Mouse (Mus musculus): ENCODE measurements around the gene Dctn3. TPM values are rescaled to one million over a fixed set of nuclear protein-coding genes. Genes with fewer than 3 reads are reported as not detected.
"Not testable (repeated sequence)": the region's sequence is repeated elsewhere in the genome, so short reads cannot be mapped to it uniquely, and the experiment has no call there.

Gene Dctn3
- polyA plus RNA-seq, 1 experiment from 2014 or later: 330 TPM

DNA sequence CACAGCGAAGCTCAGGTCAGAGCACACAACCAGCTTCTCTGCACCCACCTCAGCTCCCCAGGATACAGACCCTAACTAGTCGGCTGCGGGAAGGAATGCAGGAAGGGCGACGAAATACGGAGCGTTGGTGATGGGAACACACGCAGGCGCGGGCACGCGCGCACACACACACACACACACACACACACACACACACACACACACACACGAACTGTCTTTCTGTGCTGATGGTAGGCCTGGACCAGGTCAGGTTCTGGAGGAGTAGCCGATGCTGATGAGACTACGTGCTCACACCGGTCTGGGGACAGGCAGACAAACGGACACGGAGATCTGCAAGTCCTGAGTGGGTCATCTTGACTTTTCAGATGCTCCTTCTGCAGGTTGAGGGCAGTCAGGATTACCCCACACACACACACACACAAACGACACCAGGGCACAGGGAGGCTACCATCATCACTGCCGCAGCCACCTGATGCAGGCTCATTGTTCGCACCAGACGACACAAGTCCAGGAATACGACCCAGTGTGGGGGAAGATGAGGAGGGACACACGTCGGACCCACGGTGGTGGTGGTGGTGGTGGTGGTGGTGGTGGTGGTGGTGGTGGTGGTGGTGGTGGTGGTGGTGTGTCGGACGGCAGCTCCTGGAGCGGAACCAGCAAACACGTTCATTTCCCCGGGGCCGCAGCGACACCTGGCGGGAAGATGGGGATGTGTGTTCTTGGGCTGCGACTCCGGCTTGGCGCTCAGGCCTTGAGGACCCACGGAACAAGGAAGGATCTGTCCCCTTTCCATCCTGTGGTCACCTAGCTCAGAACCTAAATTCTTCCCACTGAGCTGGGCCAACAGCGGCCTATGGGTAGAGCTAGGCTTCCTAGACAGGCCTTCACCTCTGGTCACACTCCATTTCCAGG, 25.8 kb downstream of the Dctn3 start, which contains the start of gene Cntfr:
Gene Cntfr (minus strand): TSS at position 160 of the 912 bp plus-strand sequence.
- not testable (repeated sequence) for ATAC-seq; H3K27ac ChIP-seq (ENCODE audit: low read depth, low read length); H3K4me1 ChIP-seq (ENCODE audit: control insufficient read depth, insufficient read depth, low read length); H3K4me3 ChIP-seq (ENCODE audit: low read depth, low read length); H3K36me3 ChIP-seq (ENCODE audit: control insufficient read depth, insufficient read depth, low read length); H3K9me3 ChIP-seq (replicated peaks; ENCODE audit: control insufficient read depth, low read length); H3K27me3 ChIP-seq (replicated peaks; ENCODE audit: control insufficient read depth, insufficient read depth, low read length); H3K9ac ChIP-seq (ENCODE audit: low read length)
- WGBS: 12% methylated on average over 29 of the region's 40 CpGs
- DNase-seq (ENCODE audit: low spot score): peak; percentile 70
- peak within 1 kb of the TSS; percentile 40; the same call in 1 of the 2 replicates for H3K4me2 ChIP-seq (ENCODE audit: low read length)

DNA sequence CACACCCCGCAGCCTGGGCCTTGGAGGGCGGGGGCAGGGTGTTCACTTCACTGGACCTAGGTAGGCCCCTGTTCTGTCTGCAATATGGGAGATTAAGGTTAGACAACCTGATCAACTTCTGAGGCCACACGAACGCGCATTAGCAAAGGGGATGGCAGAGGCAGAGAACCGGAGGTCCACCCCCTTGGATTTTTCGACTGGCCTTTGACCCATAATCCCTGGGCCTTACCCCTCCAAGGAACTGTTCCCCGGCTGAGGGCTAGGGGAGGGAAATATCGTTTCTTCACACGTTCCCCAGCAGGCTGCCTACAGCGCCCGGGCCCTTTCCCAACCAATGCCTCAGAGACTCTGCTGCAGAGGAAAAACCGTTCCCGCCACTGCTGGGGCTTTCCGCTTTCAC, 26.5 kb downstream of the Dctn3 start:
- not testable (repeated sequence) for H3K9ac ChIP-seq (ENCODE audit: low read length); H3K4me1 ChIP-seq (ENCODE audit: control insufficient read depth, insufficient read depth, low read length); H3K4me2 ChIP-seq (ENCODE audit: low read length); H3K36me3 ChIP-seq (ENCODE audit: control insufficient read depth, insufficient read depth, low read length); H3K9me3 ChIP-seq (replicated peaks; ENCODE audit: control insufficient read depth, low read length); H3K27me3 ChIP-seq (replicated peaks; ENCODE audit: control insufficient read depth, insufficient read depth, low read length); DNase-seq (ENCODE audit: low spot score); ATAC-seq; H3K4me3 ChIP-seq (ENCODE audit: low read depth, low read length); H3K27ac ChIP-seq (ENCODE audit: low read depth, low read length)
- WGBS: 12% methylated on average over 11 of the region's 15 CpGs

DNA sequence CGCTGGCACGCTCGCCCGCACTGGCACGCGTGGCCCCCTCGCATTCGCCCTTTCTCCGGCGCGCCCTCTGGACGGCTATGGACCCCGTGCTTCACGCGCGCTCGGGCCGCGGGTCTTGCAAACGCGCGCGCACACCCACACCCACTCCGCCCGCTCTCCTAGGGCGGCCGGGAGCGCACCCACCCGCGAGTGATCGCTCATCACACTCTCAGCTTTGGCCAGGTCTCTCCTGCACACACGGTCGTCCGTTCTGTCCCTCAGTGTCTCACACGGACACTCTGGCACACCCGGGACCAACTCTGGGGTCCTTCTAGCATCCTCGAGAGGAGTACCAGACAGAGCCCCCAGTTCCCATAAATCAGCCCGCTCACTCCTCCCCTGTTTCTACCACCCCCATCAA, 27.2 kb downstream of the Dctn3 start:
- H3K4me3 ChIP-seq (ENCODE audit: low read depth, low read length); ATAC-seq: not testable (repeated sequence)

DNA sequence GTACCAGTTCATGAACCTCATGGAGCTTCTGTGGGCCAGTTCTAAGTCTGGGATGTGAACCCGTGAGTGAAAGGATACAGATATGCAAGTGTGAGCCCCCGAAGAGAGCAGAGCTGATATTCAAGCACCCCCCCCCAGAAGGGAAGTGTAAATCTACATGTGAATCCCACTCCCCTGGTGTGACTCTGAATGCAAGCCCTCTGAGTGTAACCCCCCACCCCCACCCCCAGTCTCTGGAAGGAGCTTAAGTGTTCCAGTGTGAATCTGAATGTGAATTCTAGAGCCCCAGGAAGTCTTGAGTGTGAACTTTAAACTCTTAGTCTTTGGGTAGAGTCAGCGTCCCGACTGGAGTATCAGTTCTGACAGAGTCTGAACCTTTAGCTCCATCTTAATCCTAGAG, 29.5 kb downstream of the Dctn3 start:
- H3K4me2 ChIP-seq (ENCODE audit: low read length): peak overlapping the region; percentile 37
- not testable (repeated sequence) for H3K27ac ChIP-seq (ENCODE audit: low read depth, low read length); H3K36me3 ChIP-seq (ENCODE audit: control insufficient read depth, insufficient read depth, low read length); H3K9me3 ChIP-seq (replicated peaks; ENCODE audit: control insufficient read depth, low read length); DNase-seq (ENCODE audit: low spot score); H3K4me1 ChIP-seq (ENCODE audit: control insufficient read depth, insufficient read depth, low read length); H3K27me3 ChIP-seq (replicated peaks; ENCODE audit: control insufficient read depth, insufficient read depth, low read length); H3K9ac ChIP-seq (ENCODE audit: low read length); ATAC-seq
- peak overlapping the region; percentile 6; the same call in 1 of the 2 replicates for H3K4me3 ChIP-seq (ENCODE audit: low read depth, low read length)
- 1% methylated on average over 4 of the region's 4 CpGs for WGBS

More for the DNA sequence above, 27.2 kb downstream of the Dctn3 start:
- DNase-seq (ENCODE audit: low spot score); H3K9me3 ChIP-seq (replicated peaks; ENCODE audit: control insufficient read depth, low read length); H3K4me1 ChIP-seq (ENCODE audit: control insufficient read depth, insufficient read depth, low read length); H3K27ac ChIP-seq (ENCODE audit: low read depth, low read length); H3K9ac ChIP-seq (ENCODE audit: low read length); H3K27me3 ChIP-seq (replicated peaks; ENCODE audit: control insufficient read depth, insufficient read depth, low read length); H3K36me3 ChIP-seq (ENCODE audit: control insufficient read depth, insufficient read depth, low read length): not testable (repeated sequence)
- 0% methylated on average over 7 of the region's 38 CpGs for WGBS
- H3K4me2 ChIP-seq (ENCODE audit: low read length): peak overlapping the region; percentile 40; the same call in 1 of the 2 replicates

DNA sequence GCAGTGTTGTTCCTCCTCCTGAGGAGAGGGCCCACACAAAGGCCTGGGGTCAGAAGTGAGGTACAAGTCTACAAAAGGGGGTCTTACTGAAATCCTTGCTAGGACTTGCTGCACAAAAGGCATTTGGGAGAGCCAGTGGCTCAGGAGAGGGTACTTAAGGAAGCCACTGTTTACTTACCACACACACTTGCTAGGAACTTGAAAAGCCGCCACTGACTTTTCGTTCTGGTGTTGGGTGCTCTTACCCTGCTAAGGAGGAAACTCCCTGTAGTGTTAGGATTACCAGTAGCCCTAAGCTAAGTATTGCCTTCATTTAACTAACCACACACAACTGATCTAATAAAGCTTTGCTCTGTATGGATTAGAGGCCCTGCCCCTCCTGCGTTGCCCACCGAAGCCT, 33.0 kb downstream of the Dctn3 start:
- not testable (repeated sequence) for H3K27me3 ChIP-seq (replicated peaks; ENCODE audit: control insufficient read depth, insufficient read depth, low read length); H3K27ac ChIP-seq (ENCODE audit: low read depth, low read length); H3K4me1 ChIP-seq (ENCODE audit: control insufficient read depth, insufficient read depth, low read length); H3K9me3 ChIP-seq (replicated peaks; ENCODE audit: control insufficient read depth, low read length); H3K4me2 ChIP-seq (ENCODE audit: low read length); ATAC-seq; H3K4me3 ChIP-seq (ENCODE audit: low read depth, low read length); H3K36me3 ChIP-seq (ENCODE audit: control insufficient read depth, insufficient read depth, low read length); DNase-seq (ENCODE audit: low spot score); H3K9ac ChIP-seq (ENCODE audit: low read length)
- WGBS: no CpG with 5 or more reads among the region's 4 CpGs

DNA sequence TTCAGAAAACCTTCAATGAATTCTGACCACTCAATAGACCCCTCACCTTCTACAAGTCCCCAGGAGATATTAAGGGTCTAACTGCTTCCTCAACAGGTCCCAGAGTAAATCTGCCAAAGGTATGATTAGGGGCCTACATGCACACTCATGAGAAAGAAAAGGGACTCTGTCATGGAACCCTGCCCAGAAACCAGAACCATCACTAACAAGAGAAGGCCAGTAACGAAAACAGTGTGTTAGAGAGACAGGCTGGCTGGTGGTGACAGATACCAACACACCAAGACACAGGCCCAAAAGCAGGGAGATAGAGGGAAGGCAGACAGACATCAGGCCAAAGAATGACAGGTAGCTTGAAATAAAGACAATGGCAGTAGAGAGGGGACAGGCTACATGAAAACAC, 34.4 kb downstream of the Dctn3 start:
- not testable (repeated sequence) for H3K4me1 ChIP-seq (ENCODE audit: control insufficient read depth, insufficient read depth, low read length); H3K27ac ChIP-seq (ENCODE audit: low read depth, low read length); H3K9ac ChIP-seq (ENCODE audit: low read length); H3K9me3 ChIP-seq (replicated peaks; ENCODE audit: control insufficient read depth, low read length); H3K4me3 ChIP-seq (ENCODE audit: low read depth, low read length); H3K27me3 ChIP-seq (replicated peaks; ENCODE audit: control insufficient read depth, insufficient read depth, low read length); H3K4me2 ChIP-seq (ENCODE audit: low read length); ATAC-seq; H3K36me3 ChIP-seq (ENCODE audit: control insufficient read depth, insufficient read depth, low read length)
- DNase-seq (ENCODE audit: low spot score): peak; percentile 47
- 24% methylated on average over 1 of the region's 1 CpGs for WGBS

DNA sequence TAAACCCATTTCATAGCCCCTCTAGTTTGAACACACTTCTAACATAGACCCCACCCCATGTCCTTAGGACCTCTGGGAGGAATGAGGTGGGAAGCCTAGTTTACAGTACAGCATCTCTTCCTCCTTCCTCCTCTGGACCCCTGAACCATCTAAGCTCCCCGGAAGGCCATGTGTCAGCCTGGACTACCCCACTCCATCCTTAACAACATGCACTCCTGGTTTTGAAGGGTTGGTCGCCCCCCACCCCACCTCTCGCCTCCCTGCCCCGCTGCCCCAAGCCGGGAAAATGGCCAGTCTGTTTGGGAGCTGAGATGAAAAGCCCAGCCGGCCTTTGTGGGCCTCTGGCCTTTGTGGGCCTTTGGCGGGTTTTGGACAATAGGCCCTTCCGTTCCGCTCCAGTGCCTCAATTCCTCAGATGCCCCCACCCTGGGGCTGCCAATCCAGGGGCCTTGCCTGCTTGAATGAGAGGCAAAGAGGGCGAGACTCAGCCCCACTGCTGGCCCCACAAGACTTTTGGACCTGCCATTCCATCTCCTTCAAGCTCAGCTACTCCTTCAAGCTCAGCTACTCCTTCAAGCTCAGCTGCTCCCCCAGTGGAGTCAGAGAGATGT, 37.0 kb downstream of the Dctn3 start:
- H3K4me1 ChIP-seq (ENCODE audit: control insufficient read depth, insufficient read depth, low read length): peaks cover 13% of the 10 kb centered on the region
- peak; percentile 55 for DNase-seq (ENCODE audit: low spot score)
- H3K27ac ChIP-seq (ENCODE audit: low read depth, low read length): peak overlapping the region; percentile 33; the same call in 1 of the 2 replicates
- ATAC-seq; H3K9ac ChIP-seq (ENCODE audit: low read length); H3K9me3 ChIP-seq (replicated peaks; ENCODE audit: control insufficient read depth, low read length); H3K36me3 ChIP-seq (ENCODE audit: control insufficient read depth, insufficient read depth, low read length); H3K27me3 ChIP-seq (replicated peaks; ENCODE audit: control insufficient read depth, insufficient read depth, low read length); H3K4me2 ChIP-seq (ENCODE audit: low read length); H3K4me3 ChIP-seq (ENCODE audit: low read depth, low read length): not testable (repeated sequence)
- WGBS: 3% methylated on average over 9 of the region's 10 CpGs

DNA sequence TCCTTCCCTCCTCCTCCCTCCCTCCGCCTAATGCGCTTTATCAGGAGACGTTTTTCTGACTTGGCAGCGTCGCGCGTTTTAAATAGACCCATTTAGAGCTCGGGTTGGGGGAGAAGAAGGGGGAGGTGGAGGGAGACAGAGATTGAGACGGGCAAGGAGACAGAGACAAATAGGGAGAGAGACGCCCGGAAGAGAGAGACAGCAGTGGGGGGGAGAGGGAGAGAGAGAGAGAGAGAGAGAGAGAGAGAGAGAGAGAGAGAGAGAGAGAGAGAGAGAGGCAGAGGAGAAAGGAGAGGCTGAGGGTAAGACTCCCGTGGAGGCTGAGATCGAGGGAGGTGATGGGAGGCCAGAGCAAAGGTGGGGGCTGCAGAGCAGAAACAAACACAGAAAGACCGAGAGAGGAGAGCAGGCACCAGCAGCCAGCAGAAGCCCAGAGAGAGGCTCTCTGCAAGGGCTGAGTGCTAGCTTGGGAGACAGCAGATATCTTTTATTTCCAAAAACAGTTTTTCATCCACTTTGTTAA, 38.0 kb downstream of the Dctn3 start:
- peak; percentile 19; the same call in 1 of the 2 replicates for ATAC-seq
- 0% methylated on average over 12 of the region's 14 CpGs for WGBS
- H3K4me3 ChIP-seq (ENCODE audit: low read depth, low read length); H3K9me3 ChIP-seq (replicated peaks; ENCODE audit: control insufficient read depth, low read length); H3K9ac ChIP-seq (ENCODE audit: low read length); H3K4me2 ChIP-seq (ENCODE audit: low read length); H3K27me3 ChIP-seq (replicated peaks; ENCODE audit: control insufficient read depth, insufficient read depth, low read length); H3K36me3 ChIP-seq (ENCODE audit: control insufficient read depth, insufficient read depth, low read length): not testable (repeated sequence)
- peak; percentile 76 for DNase-seq (ENCODE audit: low spot score)
- Histone ChIP-seq H3K4me1 (ENCODE audit: control insufficient read depth, insufficient read depth, low read length) (peaks cover 21% of the 10 kb centered on the region), H3K27ac (ENCODE audit: low read depth, low read length) (peak overlapping the region; percentile 83; the same call in 1 of the 2 replicates)

Measured in forebrain, embryonic 14.5 days (tissue).